Mouse (Mus musculus) spleen, adult 2 months (tissue): ENCODE measurements around the gene Nop56. TPM values are rescaled to one million over a fixed set of nuclear protein-coding genes. Genes with fewer than 3 reads are reported as not detected.

Experiments used
- DNase-seq, 2 experiments: peaks; one replicate each; pipeline versions ENCODE4 v3.0.0 to v3.0.0-alpha.2; 2012 to 2021; ENCODE audit warnings: low spot score in 2 of 2, low read depth in 1 of 2
- H3K27ac ChIP-seq: fragments of 200-500 bp; 2 replicates; pipeline ENCODE4 v1.5.1; 2012; ENCODE audit warnings: low read length, inconsistent platforms; ENCODE audit not compliant: insufficient read depth
- H3K27me3 ChIP-seq: fragments of 200-500 bp; 2 replicates; pipeline ENCODE4 v1.6.1; 2012; ENCODE audit warnings: mild to moderate bottlenecking, moderate library complexity, low read length, inconsistent platforms; ENCODE audit not compliant: control insufficient read depth, insufficient read depth
- H3K36me3 ChIP-seq: fragments of 200-500 bp; 2 replicates; pipeline ENCODE4 v1.6.1; 2012; ENCODE audit warnings: mild to moderate bottlenecking, low read length, inconsistent platforms; ENCODE audit not compliant: control insufficient read depth, insufficient read depth
- H3K4me1 ChIP-seq: fragments of 200-500 bp; 2 replicates; pipeline ENCODE4 v1.6.1; 2011; ENCODE audit warnings: inconsistent platforms; ENCODE audit not compliant: control insufficient read depth, insufficient read depth, insufficient read length
- H3K4me3 ChIP-seq: fragments of 200-500 bp; 2 replicates; pipeline ENCODE4 v1.5.1; 2011; ENCODE audit warnings: mild to moderate bottlenecking, inconsistent platforms; ENCODE audit not compliant: insufficient read depth, insufficient read length; ENCODE audit errors: extremely low read depth
- CTCF ChIP-seq: fragments of 200-500 bp; IDR thresholded peaks from 2 replicates; pipeline ENCODE4 v1.5.1; 2011; ENCODE audit warnings: mild to moderate bottlenecking, inconsistent platforms; ENCODE audit not compliant: insufficient read depth, insufficient read length, insufficient replicate concordance; ENCODE audit errors: extremely low read depth
- POLR2A ChIP-seq: fragments of 200-500 bp; IDR thresholded peaks from 2 replicates; pipeline ENCODE4 v1.6.1; 2011; ENCODE audit warnings: low read depth, low read length, inconsistent platforms
- WGBS: fragments of 180-500 bp; shearing (Covaris S2); methylation state at CpG from one replicate; pipeline ENCODE4 v1.1.7; 2018; 5-methylcytosine and 5-hydroxymethylcytosine counted together
- polyA plus RNA-seq: library from polyadenylated mRNA; depleted of rRNA; stranded (reverse); fragments of >200 nt; gene quantifications from 2 replicates; pipeline ENCODE4 v1.2.3, GENCODE M21; 2012

Gene Nop56
- polyA plus RNA-seq, 1 experiment = 80.1 TPM

GRCm38 (mm10) chr2:130265520-130265919, 8.7 kb upstream of the Nop56 start:
- Histone ChIP-seq H3K36me3 (no peaks in the 10 kb centered on the region), H3K4me1 (no peaks in the 10 kb centered on the region), H3K27ac (no peak overlapping the region), H3K27me3 (no peaks in the 10 kb centered on the region), H3K4me3 (no peak overlapping the region)
- TF ChIP-seq POLR2A = no peak
- TF ChIP-seq CTCF = no peak
- DNase-seq = no peak
- WGBS = 70% methylated on average over 1 of the region's 1 CpGs

- Histone ChIP-seq H3K27me3 (no peaks in the 10 kb centered on the region), H3K27ac (no peak overlapping the region), H3K4me1 (no peaks in the 10 kb centered on the region), H3K36me3 (no peaks in the 10 kb centered on the region), H3K4me3 (no peak overlapping the region)
- DNase-seq = no peak
- WGBS = 83% methylated on average over 7 of the region's 7 CpGs
- TF ChIP-seq CTCF (no peak), POLR2A (no peak)
Measured at GRCm38 (mm10) chr2:130268074-130268473, 6.2 kb upstream of the Nop56 start.

- 3% methylated on average over 14 of the region's 14 CpGs for WGBS
- Histone ChIP-seq H3K36me3 (peaks cover 25% of the 10 kb centered on the region), H3K27me3 (no peaks in the 10 kb centered on the region), H3K4me1 (no peaks in the 10 kb centered on the region; the same call in 1 of the 2 replicates), H3K27ac (peak overlapping the region; percentile 78), H3K4me3 (peak overlapping the region; percentile 64)
- TF ChIP-seq CTCF = no peak
- no peak for DNase-seq
Measured at GRCm38 (mm10) chr2:130273732-130274131, 498 bp upstream of the Nop56 start.

- H3K4me1 ChIP-seq = no peaks in the 10 kb centered on the region; the same call in 1 of the 2 replicates
Measured at GRCm38 (mm10) chr2:130274862-130275261, 632 bp downstream of the Nop56 start.

GRCm38 (mm10) chr2:130275649-130276048, 1.4 kb downstream of the Nop56 start:
- Histone ChIP-seq H3K4me1 (no peaks in the 10 kb centered on the region; the same call in 1 of the 2 replicates), H3K36me3 (peaks cover 37% of the 10 kb centered on the region), H3K4me3 (no peak overlapping the region), H3K27me3 (no peaks in the 10 kb centered on the region), H3K27ac (no peak overlapping the region)
- WGBS = 49% methylated on average over 6 of the region's 6 CpGs
- TF ChIP-seq CTCF (peak; percentile 31; the same call in 1 of the 2 replicates), POLR2A (no peak)
- DNase-seq = peak; percentile 21 to 35

More at GRCm38 (mm10) chr2:130274862-130275261, 632 bp downstream of the Nop56 start:
- TF ChIP-seq POLR2A = no peak
- TF ChIP-seq CTCF = no peak
- Histone ChIP-seq H3K27ac (peak overlapping the region; percentile 79), H3K4me3 (peak overlapping the region; percentile 85), H3K27me3 (no peaks in the 10 kb centered on the region), H3K36me3 (peaks cover 31% of the 10 kb centered on the region)
- WGBS = 4% methylated on average over 10 of the region's 10 CpGs
- DNase-seq = no peak

- DNase-seq = no peak
- TF ChIP-seq CTCF (no peak), POLR2A (no peak)
Measured at GRCm38 (mm10) chr2:130279600-130280091, 5.4 kb downstream of the Nop56 start.

GRCm38 (mm10) chr2:130280224-130280623, 6.0 kb downstream of the Nop56 start:
- Histone ChIP-seq H3K4me3 (no peak overlapping the region), H3K36me3 (peaks cover 41% of the 10 kb centered on the region), H3K27ac (no peak overlapping the region), H3K27me3 (no peaks in the 10 kb centered on the region), H3K4me1 (peaks cover 10% of the 10 kb centered on the region)
- no peak for TF ChIP-seq CTCF
- no peak for TF ChIP-seq POLR2A
- WGBS = 65% methylated on average over 7 of the region's 7 CpGs
- no peak for DNase-seq

More at GRCm38 (mm10) chr2:130279600-130280091, 5.4 kb downstream of the Nop56 start:
- H3K27ac ChIP-seq = no peak overlapping the region
- peaks cover 41% of the 10 kb centered on the region for H3K36me3 ChIP-seq
- H3K4me3 ChIP-seq = no peak overlapping the region
- 60% methylated on average over 8 of the region's 8 CpGs for WGBS
- peaks cover 9% of the 10 kb centered on the region for H3K4me1 ChIP-seq
- no peaks in the 10 kb centered on the region for H3K27me3 ChIP-seq
